Mouse (Mus musculus): ENCODE results near the gene Prph2. TPM values are rescaled to one million over a fixed set of nuclear protein-coding genes. Genes with fewer than 3 reads are reported as not detected.

Gene Prph2
- not detected for total RNA-seq (2021)
- not detected in 2 replicates for polyA plus RNA-seq (2012; rRNA removed)
- long read RNA-seq, result 0 reads

DNA sequence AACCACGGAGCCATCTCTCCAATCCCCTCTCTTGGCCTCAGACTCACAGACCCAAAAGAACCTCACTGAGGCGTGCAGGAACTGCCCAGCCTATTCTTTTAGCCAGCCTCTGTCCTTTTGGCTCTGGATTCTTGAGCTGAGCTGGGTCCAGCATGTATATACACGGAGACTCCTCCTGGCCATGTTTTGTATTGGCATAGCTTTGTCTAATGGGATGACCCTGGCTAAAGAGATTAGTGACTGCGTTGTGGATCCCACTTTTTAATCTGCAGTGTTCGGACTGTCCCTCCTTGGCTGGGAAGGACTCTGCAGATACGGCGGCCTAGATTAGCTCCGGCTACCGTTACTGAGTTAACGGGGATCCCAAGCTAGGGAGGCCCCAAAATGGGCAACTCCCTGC lies at the start of gene Prph2:
Gene Prph2 (plus strand): TSS at position 274 of the 400 bp plus-strand sequence.
- no peak within 1 kb of the TSS for H3K9ac ChIP-seq (ENCODE audit: low read depth, low read length)
- DNase-seq, result no peak
- WGBS, result 85% methylated on average over 10 of the region's 10 CpGs
- H3K4me3 ChIP-seq, result no peak within 1 kb of the TSS
- no peak within 1 kb of the TSS for H3K27ac ChIP-seq
- TF ChIP-seq CTCF (IDR thresholded peaks at IDR 0.05), result no peak
- TF ChIP-seq POLR2A (IDR thresholded peaks at IDR 0.05; ENCODE audit: insufficient read depth, low read depth, low read length), result no peak
- no peak for TF ChIP-seq EP300 (IDR thresholded peaks at IDR 0.05; ENCODE audit: insufficient read depth, low read depth, low read length)
- H3K4me1 ChIP-seq (ENCODE audit: control insufficient read depth, insufficient read depth, low read length), result no peaks in the 10 kb centered on the region
- no peaks in the 10 kb centered on the region for H3K79me2 ChIP-seq (replicated peaks; ENCODE audit: control insufficient read depth, insufficient read depth, low read length)
- intact Hi-C loops (cut with DNase I), result no loop called here
- H3K27me3 ChIP-seq (ENCODE audit: control insufficient read depth, insufficient read depth, low read length), result no peaks in the 10 kb centered on the region
- no peaks in the 10 kb centered on the region for H3K36me3 ChIP-seq (ENCODE audit: control insufficient read depth, insufficient read depth, low read length)

DNA sequence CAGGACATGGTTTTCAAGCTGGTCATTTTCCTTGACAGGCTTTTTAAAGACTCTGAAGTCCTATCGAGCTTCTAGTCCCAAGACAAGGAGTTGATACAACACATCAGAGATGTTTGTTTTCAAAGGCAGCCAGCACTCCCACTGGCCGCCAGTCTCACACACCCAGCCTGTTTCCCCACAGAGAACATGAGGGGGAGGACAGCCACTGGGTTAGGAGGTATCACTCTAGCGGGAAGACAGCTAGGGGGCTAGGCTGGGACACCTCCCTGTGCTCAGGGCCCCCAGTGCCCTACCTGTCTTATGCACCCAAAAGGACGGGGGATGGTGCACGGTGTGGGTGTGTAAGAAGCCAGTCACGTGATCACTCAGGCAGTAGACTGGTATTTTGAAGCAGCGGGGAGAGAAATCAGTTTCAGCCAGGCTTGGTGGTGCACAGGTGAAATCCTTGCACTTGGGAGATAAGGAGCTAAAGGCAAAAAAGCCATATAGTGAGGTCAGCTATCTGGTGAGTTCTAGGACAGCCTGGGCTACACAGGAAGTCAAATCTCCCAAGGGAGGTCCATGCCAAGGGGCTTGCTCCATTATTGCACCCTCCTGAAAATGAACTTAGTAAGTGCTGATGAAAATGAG lies 45.6 kb upstream of the Prph2 start:
- TF ChIP-seq CTCF (IDR thresholded peaks at IDR 0.05), result no peak
- Histone ChIP-seq H3K36me3 (ENCODE audit: control insufficient read depth, insufficient read depth, low read length) (no peaks in the 10 kb centered on the region), H3K4me1 (ENCODE audit: control insufficient read depth, insufficient read depth, low read length) (no peaks in the 10 kb centered on the region), H3K79me2 (replicated peaks; ENCODE audit: control insufficient read depth, insufficient read depth, low read length) (no peaks in the 10 kb centered on the region), H3K4me3 (no peak overlapping the region), H3K27me3 (ENCODE audit: control insufficient read depth, insufficient read depth, low read length) (no peaks in the 10 kb centered on the region), H3K27ac (no peak overlapping the region), H3K9ac (ENCODE audit: low read depth, low read length) (no peak overlapping the region)
- no peak for DNase-seq
- WGBS, result 74% methylated on average over 7 of the region's 7 CpGs
- intact Hi-C loops (cut with DNase I), result no loop called here

DNA sequence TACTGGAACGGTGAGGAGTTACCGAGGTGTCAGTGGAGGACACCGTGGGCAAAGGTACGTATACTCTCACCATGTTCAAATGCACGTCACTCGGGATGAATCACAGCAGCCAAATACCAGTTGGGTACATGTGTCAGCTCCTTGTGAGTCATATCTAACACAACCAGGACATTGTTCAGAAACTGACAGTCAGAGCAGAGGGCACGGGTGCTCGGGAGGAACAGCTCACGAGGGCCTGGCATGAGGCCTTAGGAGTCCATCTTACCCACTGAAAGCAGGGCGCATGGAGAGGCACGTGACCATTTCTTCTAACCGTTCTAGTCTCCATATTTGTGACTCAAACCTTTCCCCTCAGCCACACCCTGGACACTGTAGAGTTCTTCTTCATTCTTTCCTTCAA lies 43.4 kb upstream of the Prph2 start:
- TF ChIP-seq POLR2A (IDR thresholded peaks at IDR 0.05; ENCODE audit: insufficient read depth, low read depth, low read length) (no peak), CTCF (IDR thresholded peaks at IDR 0.05) (no peak), EP300 (IDR thresholded peaks at IDR 0.05; ENCODE audit: insufficient read depth, low read depth, low read length) (no peak)

DNA sequence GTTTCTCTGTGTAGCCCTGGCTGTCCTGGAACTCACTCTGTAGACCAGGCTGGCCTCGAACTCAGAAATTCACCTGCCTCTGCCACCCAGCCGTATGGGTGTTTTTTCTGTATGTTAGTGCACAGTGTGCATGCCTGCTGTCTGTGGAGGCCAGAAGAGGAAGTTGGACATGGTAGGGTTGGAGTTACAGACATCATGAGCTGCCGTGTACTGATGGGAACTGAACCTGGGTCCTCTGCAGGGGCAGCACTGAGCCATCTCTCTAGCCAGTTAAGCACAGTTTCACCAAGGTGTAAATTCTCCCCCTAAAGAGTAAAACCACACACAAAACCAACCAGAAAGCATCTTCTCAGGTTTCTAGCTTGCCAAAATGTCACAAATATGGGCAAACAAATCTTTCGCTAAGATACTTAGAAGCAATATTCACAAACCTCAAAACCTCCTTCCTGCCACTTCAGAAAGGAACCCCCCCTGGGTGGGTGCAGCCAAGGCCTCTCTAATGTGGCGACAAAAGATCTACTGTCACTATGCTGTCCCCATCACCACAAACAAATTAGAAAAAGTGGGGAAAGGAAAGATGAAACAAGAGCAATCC lies 40.0 kb upstream of the Prph2 start:
- Histone ChIP-seq H3K36me3 (ENCODE audit: control insufficient read depth, insufficient read depth, low read length) (no peaks in the 10 kb centered on the region), H3K27ac (no peak overlapping the region), H3K9ac (ENCODE audit: low read depth, low read length) (no peak overlapping the region), H3K27me3 (ENCODE audit: control insufficient read depth, insufficient read depth, low read length) (no peaks in the 10 kb centered on the region), H3K4me1 (ENCODE audit: control insufficient read depth, insufficient read depth, low read length) (peaks cover 12% of the 10 kb centered on the region), H3K4me3 (no peak overlapping the region), H3K79me2 (replicated peaks; ENCODE audit: control insufficient read depth, insufficient read depth, low read length) (no peaks in the 10 kb centered on the region)
- no peak for DNase-seq
- intact Hi-C loops (cut with DNase I), result no loop called here
- TF ChIP-seq POLR2A (IDR thresholded peaks at IDR 0.05; ENCODE audit: insufficient read depth, low read depth, low read length) (no peak), EP300 (IDR thresholded peaks at IDR 0.05; ENCODE audit: insufficient read depth, low read depth, low read length) (no peak), CTCF (IDR thresholded peaks at IDR 0.05) (no peak)
- WGBS, result 95% methylated on average over 5 of the region's 5 CpGs

More for the DNA sequence above, 43.4 kb upstream of the Prph2 start:
- no peaks in the 10 kb centered on the region for H3K4me1 ChIP-seq (ENCODE audit: control insufficient read depth, insufficient read depth, low read length)
- intact Hi-C loops (cut with DNase I), result no loop called here
- no peaks in the 10 kb centered on the region for H3K27me3 ChIP-seq (ENCODE audit: control insufficient read depth, insufficient read depth, low read length)
- H3K9ac ChIP-seq (ENCODE audit: low read depth, low read length), result no peak overlapping the region
- no peak overlapping the region for H3K4me3 ChIP-seq
- 84% methylated on average over 12 of the region's 12 CpGs for WGBS
- no peak overlapping the region for H3K27ac ChIP-seq
- H3K79me2 ChIP-seq (replicated peaks; ENCODE audit: control insufficient read depth, insufficient read depth, low read length), result no peaks in the 10 kb centered on the region
- no peaks in the 10 kb centered on the region for H3K36me3 ChIP-seq (ENCODE audit: control insufficient read depth, insufficient read depth, low read length)
- no peak for DNase-seq

DNA sequence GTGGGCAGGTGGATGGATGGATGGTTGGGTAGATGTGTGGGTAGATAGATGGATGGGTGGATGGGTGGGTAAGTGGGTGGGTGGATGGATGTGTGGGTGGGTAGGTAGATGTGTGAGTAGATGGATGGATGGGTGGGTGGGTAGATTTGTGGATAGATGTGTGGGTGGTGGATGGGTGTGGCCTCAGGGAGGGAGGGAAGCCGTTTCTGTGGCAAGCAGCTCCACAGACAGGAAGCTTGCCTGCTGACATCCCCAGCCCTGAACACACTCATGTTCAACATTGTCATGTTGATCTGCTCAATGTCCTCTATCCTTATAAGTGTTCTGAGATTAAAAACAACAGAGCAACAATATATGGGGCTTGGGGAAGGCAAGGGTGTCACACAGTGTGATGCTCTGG lies 39.3 kb upstream of the Prph2 start:
- Histone ChIP-seq H3K36me3 (ENCODE audit: control insufficient read depth, insufficient read depth, low read length) (no peaks in the 10 kb centered on the region), H3K79me2 (replicated peaks; ENCODE audit: control insufficient read depth, insufficient read depth, low read length) (no peaks in the 10 kb centered on the region), H3K4me3 (no peak overlapping the region), H3K4me1 (ENCODE audit: control insufficient read depth, insufficient read depth, low read length) (peaks cover 12% of the 10 kb centered on the region), H3K27ac (no peak overlapping the region), H3K9ac (ENCODE audit: low read depth, low read length) (no peak overlapping the region), H3K27me3 (ENCODE audit: control insufficient read depth, insufficient read depth, low read length) (no peaks in the 10 kb centered on the region)
- no peak for DNase-seq
- intact Hi-C loops (cut with DNase I), result no loop called here
- no peak for TF ChIP-seq POLR2A (IDR thresholded peaks at IDR 0.05; ENCODE audit: insufficient read depth, low read depth, low read length)
- TF ChIP-seq EP300 (IDR thresholded peaks at IDR 0.05; ENCODE audit: insufficient read depth, low read depth, low read length), result no peak
- TF ChIP-seq CTCF (IDR thresholded peaks at IDR 0.05), result no peak
- WGBS, result 21% methylated on average over 1 of the region's 1 CpGs

DNA sequence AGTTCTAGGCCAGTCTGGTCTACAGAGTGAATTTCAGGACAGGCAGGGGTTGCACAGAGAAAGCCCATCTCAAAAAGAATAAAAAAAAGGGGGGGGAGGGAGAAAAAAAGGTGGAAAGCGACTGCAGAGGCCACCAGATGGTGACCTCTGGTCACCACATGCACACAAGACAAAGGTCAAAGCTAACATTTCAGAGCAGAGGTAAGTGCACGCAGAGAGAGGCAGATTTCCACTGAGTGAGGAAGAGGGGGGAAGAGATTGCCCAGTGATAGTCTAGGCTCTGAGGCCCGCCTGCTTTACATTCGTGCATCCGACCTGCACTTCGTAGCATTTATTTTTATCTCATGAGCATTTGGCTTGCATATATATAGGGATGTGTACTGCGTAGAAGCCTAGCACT lies 37.5 kb upstream of the Prph2 start:
- intact Hi-C loops (cut with DNase I), result no loop called here
- TF ChIP-seq POLR2A (IDR thresholded peaks at IDR 0.05; ENCODE audit: insufficient read depth, low read depth, low read length) (no peak), CTCF (IDR thresholded peaks at IDR 0.05) (no peak), EP300 (IDR thresholded peaks at IDR 0.05; ENCODE audit: insufficient read depth, low read depth, low read length) (no peak)
- 92% methylated on average over 7 of the region's 7 CpGs for WGBS

More for the DNA sequence above, 37.5 kb upstream of the Prph2 start:
- H3K4me3 ChIP-seq, result no peak overlapping the region
- no peaks in the 10 kb centered on the region for H3K79me2 ChIP-seq (replicated peaks; ENCODE audit: control insufficient read depth, insufficient read depth, low read length)
- no peaks in the 10 kb centered on the region for H3K27me3 ChIP-seq (ENCODE audit: control insufficient read depth, insufficient read depth, low read length)
- DNase-seq, result no peak
- no peak overlapping the region for H3K27ac ChIP-seq
- H3K36me3 ChIP-seq (ENCODE audit: control insufficient read depth, insufficient read depth, low read length), result no peaks in the 10 kb centered on the region
- no peak overlapping the region for H3K9ac ChIP-seq (ENCODE audit: low read depth, low read length)
- peaks cover 12% of the 10 kb centered on the region for H3K4me1 ChIP-seq (ENCODE audit: control insufficient read depth, insufficient read depth, low read length)

All from heart, adult 2 months (tissue).